Mouse (Mus musculus) 3T3-L1 (cell line): ENCODE data around the gene Cacna2d1.

Experiments used
- DNase-seq: peaks from one replicate; pipeline ENCODE4 v3.0.0-alpha.2; 2015; ENCODE audit warnings: low read depth, low spot score

The Cacna2d1 gene

DNA sequence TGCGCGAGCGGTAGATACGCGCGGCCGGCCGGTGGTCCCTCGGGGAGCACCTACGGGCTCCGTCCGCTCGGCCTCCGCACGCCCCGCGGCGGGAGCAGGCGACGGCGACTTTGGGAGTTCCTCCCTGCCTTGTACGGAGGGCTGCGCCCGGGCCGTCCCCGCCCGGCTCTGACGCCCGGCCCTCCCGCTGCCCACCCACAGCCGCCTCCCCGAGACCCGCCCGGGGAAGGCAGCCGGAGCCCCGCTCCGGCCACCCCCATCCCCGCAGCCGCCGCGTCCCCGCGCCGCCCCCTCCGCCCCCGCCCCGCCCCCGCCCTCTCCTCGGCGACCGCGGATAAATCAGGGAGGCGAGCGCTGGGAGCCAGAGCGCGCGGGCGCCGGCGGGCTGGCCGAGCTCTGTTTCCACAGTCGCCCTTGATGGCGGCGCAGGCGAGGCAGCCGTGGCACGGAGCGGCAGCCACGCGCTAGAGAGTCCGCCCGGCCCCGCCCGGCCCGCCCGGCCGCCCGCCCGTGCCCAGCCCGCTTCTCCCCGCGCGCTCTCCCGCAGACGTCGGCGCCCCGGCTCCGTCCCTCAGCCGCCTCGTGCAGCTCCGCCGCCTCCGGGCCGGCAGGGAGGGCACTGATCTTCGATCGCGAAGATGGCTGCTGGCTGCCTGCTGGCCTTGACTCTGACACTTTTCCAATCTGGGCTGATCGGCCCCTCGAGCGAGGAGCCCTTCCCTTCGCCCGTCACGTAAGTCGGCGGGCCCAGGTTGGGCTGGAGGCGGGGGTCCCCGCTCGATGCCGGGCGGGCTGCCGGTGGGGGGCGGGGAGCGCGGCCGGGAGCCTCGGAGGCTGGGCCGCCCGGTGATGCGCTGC, at the start of gene Cacna2d1:
Gene Cacna2d1, plus strand, starts transcription at position 316 of the 858 bp plus-strand sequence.
- DNase-seq = peak; percentile 44

GRCm38 (mm10) chr5:15895098-15895497, 39.4 kb upstream of the Cacna2d1 start:
- DNase-seq = peak; percentile 19

DNA sequence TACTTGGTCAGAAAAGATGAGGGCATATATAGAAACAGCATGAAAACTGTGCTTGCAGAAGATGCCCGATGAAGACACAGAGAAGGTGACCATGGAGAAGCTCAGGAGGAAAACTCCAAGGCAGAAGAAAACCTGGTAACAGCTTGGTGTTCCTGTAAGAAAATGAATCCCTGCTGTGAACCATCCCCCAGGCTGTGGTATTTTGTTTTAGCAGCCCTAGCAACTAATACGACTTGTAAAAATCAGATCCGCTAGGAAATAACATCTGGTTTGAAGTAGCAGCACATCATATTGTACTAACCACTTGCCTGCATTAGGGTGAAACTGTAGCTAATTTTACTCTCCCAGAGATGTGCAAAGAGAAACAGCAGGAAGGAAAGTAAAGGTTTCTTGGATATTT, 37.8 kb upstream of the Cacna2d1 start:
- no peak for DNase-seq

GRCm38 (mm10) chr5:15906446-15906845, 28.0 kb upstream of the Cacna2d1 start:
- DNase-seq = no peak

GRCm38 (mm10) chr5:15914931-15915330, 19.6 kb upstream of the Cacna2d1 start:
- DNase-seq = no peak

- peak; percentile 12 for DNase-seq
These were observed 6.0 kb upstream of the Cacna2d1 start for GRCm38 (mm10) chr5:15928506-15928905.

DNA sequence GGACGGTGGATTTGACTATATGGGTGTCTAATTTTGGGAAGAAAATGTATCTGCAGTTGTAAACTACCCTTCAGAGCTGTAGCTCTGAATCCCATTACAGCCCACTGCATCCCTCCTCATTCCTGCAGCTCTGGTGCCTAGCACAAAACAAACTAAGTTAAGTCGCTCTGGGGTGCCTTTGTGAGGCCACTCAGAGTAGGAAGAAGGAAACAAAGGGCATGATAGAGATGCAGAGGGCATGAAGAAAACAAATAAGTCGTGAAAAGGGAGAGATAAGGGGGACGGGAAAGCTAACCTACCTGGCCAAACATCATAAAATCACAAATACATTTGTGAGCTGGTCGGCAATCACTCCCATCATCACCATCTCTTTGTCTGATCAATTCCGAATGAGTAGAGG, 1.5 kb upstream of the Cacna2d1 start:
- DNase-seq = no peak

DNA sequence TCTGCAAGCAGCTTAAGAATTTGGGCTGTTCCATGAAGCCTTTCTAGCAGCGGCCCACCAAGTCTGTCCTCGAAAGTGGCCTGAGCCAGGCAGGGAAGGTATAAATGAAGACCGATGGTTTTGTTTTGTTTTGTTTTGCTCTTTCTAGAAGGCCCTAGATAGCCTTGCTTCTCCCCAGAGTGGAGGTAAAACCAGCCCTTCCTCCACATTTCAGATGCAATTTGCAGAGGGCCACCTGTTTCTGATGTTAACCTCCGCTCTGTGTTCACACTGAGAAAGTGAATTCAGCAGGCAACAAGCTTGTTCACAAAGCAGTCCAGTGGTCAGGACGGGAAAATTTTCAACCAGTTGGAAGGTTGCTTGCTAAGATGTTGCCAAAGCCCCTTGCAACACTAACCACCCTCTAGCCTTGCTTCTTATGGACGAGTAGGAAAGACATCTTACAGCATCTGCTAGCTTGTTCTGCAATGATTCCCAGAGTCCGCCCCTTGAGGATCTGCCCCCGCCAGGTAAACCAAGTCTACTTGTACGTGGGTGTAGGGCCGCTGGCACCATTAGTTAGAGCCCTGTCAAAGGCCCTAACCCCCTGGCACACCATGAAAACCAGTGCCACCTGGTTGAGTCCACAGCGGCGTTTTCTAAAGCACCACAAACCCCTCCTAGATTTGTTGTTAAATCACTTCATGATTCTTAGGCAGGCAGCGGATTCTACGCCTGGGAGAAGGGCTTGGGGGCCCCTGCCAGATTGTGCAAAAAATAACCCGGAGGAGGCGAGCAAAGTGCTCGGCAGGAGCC, 713 bp upstream of the Cacna2d1 start:
- DNase-seq = peak; percentile 25

GRCm38 (mm10) chr5:15935234-15935728, 790 bp downstream of the Cacna2d1 start:
- DNase-seq = peak; percentile 36

DNA sequence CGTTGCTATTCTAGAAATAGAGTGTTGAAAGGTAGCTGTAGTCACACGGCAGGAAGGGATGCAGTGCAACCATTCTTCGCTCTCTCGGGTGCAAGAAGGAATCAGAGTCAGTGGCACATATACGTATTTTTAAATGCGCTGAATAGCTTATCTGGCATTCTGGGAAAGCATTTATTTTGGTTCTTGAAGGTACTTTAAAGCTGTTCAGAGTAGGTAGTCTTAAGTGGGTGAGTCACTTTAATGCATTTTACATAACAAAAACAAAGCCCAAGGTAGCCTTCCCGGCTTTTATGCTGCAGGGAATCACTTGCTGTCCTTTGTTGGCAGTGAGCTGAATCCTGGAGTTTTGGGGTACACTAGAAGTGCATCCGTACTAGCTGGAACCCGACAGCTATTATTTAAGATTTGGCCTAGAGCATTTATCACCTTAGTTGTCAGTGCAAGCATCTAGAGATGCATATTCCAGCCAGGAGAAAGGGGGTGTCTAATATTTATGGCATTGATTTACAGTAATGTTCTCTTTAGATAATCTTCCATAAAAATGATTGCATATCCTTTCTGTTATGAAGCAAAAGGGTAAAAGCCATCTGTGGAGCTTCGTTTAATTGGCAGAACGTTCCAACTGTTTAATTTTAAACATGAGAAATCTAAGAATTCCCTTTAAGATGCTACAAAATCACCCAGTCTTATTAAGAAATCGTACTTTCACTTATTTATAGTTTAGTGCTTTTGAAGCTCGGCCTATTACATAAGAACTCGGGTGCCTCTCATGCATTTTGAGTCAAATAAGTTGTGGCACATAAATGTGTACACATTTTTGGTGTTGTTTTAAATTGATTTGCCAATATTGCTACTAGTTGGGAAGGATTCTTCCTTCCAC, 1.6 kb downstream of the Cacna2d1 start:
- peak; percentile 10 for DNase-seq

- DNase-seq = no peak
These were observed 6.8 kb downstream of the Cacna2d1 start for GRCm38 (mm10) chr5:15941191-15941725.

DNA sequence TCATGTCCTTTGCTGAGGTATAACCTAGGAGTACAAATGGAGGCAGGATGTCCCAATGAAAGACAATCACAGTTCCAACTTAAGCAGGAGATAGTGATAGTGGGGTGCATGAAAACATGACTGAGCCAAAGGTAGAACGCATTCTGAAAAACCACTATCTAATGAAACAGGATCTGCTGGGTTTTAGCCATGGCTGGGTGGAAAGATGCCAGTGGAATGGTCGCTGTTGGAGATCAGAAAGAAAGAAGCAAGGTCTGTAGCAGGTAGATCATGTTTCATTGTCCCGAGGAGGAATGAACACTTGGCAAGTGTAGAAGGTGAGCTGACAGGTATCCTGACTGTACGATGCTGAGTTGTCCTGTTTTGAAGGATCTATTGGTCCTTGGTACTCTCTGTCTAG, 7.6 kb downstream of the Cacna2d1 start:
- no peak for DNase-seq

DNA sequence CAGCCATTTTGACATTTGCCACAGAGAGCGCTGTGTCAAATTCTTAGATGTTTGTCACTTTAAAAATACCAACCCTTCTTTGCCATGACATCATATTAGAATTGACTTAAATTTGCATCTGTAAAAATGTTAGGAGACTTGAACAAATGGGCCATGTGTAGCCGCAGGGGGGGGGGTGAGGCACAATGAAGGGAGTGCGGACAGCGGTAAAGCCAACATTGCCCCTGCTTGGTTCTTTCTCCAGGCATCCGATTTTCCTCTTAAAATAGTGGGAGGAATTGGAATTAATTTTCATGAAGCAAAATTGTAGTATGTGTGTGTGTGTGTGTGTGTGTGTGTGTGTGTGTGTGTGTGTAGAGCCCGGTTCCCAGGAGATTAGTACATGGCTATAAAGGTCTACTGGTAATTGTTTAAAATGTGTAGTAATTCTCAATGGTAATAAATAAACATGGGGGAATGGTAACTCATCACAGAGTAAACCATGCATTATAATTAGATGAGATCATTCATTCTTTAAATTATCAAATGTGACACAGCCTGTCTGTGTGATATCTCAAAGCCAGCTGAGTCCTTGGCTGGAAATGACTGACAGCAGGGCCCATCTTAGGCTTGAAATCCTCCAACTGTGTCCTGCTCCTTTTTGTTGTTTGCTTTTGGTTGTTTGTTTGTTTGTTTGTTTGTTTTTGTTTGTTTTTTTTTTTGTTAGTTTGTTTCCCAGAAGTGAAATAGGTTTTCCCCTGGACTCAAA, 14.0 kb downstream of the Cacna2d1 start:
- DNase-seq = no peak

DNA sequence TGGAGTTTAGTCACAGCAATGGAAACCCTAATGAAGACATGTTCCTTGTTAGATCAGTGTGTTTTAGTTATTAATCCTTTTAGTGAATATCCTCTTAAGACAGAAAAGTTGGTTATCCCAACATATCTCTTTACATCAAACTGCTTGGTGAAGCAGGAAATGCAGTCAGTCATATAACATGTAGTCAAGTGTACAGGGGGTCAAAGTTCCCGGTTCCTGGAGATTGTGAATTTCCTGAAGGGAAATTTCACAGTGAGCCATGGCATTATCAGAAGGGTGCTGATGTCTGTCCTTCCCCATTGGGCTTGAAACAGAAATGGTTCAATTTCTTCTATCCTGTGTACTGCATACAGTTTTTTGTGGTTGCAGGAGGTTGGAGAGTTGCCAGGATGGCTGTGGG, 25.3 kb downstream of the Cacna2d1 start:
- DNase-seq = peak; percentile 9

- no peak for DNase-seq
These were observed 27.4 kb downstream of the Cacna2d1 start for GRCm38 (mm10) chr5:15961866-15962265.

DNA sequence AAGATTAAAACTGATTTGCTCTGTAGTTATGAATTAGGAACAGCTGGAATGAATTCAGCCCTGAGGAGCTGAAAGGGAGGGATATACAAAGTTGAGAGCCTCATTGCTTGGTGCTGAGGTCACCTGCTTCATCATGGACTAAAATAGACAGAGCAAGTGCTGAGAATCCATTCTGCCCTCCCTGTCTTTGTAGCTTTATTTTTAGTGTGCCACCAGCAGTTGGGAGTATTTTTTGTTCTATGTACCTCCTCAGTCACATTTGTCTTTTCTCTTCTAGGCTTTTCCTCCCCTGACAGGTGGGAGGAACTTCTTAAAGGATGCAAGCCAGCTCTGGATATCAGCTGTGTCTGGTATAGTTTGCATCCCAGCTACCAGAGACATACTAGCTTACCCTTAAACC, 32.4 kb downstream of the Cacna2d1 start:
- DNase-seq = no peak

GRCm38 (mm10) chr5:15971821-15972220, 37.3 kb downstream of the Cacna2d1 start:
- no peak for DNase-seq

- no peak for DNase-seq
These were observed 37.9 kb downstream of the Cacna2d1 start for GRCm38 (mm10) chr5:15972351-15972750.

- DNase-seq = no peak
These were observed 40.2 kb downstream of the Cacna2d1 start for GRCm38 (mm10) chr5:15974652-15975051.

- DNase-seq = no peak
These were observed 44.7 kb downstream of the Cacna2d1 start for GRCm38 (mm10) chr5:15979225-15979624.

DNA sequence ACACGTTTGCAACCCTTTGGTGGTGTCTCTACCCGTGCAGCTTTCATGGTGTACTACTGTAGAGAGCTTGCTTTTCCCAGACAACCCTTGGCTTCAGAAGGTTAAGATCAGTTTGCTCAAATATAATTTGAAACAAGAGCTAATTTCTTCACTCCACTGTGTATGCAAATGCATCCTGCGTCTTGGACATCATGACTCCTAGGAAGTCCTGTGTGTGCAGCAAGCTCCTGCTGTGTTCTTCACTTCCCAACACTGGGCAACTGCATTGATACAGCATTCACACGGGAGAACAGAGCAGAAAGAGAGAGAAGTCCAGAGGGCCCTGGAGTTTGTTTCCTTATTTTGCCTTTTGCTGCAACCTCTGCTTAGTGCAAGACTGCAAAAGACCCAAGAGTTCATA, 48.1 kb downstream of the Cacna2d1 start:
- DNase-seq = no peak
